9 mouse cellular contexts compared by ENCODE assay signal in genomic region chr8:123832757-123833156, GRCm38 (mm10). TPM values are rescaled to one million over a fixed set of nuclear protein-coding genes. Genes with fewer than 3 reads are reported as not detected.
DNase-seq lines count a peak whose midpoint lies in the region; ATAC-seq and TF ChIP-seq lines count a peak whose summit lies in the region.
"Had no signal": no experiment of that assay in that cellular context is flagged by ENCODE, and none has a peak within 500 bp of the region (broad histone marks: within the 10 kb centered on the region; RNA-seq: fewer than 3 reads in every experiment).

No protein-coding gene starts in this region.

- DNase-seq in kidney, adult 2 months = peak; percentile 74
- peak; percentile 45 for DNase-seq in CH12.LX (ENCODE audit: extremely low read depth)
- DNase-seq in adrenal gland, adult 18-20 months (ENCODE audit: low spot score in 2 of 2) = peak; percentile 70 to 81
- peak; percentile 71 for DNase-seq in lung, postnatal 14 days
- peak; percentile 44 to 50 for DNase-seq in thymus, postnatal 36 days
- no peak for DNase-seq in right cerebral cortex, adult 18-20 months

- H3K9me3 ChIP-seq in kidney, embryonic 16.5 days (ENCODE audit: low read length) = no peaks in the 10 kb centered on the region
- no peaks in the 10 kb centered on the region for H3K9me3 ChIP-seq in CH12.LX (replicated peaks; ENCODE audit: low read length)
- H3K9me3 ChIP-seq: megakaryocyte, embryonic 14.5 days had no signal

- peak; percentile 94 for TF ChIP-seq CTCF in kidney, adult 2 months (conservative IDR thresholded peaks at IDR 0.05; ENCODE audit: insufficient read depth, insufficient read length, low read depth, low read length)
- TF ChIP-seq CTCF in CH12.LX (conservative IDR thresholded peaks at IDR 0.05 in 1 of 2, IDR thresholded peaks at IDR 0.05 in 1 of 2; ENCODE audit: low read depth in 2 of 2, low read length in 2 of 2) = peak; percentile 70 to 74

- in situ Hi-C loops in CH12.LX (cut with MboI; ENCODE audit: low pct_ligation_motif_present, low pct_unique_long_range_greater_than_20kb, low sequenced_read_pairs) = no loop called here

- H3K27ac ChIP-seq in kidney, adult 2 months (ENCODE audit: insufficient read depth, low read depth, low read length) = no peak overlapping the region
- H3K27ac ChIP-seq in kidney, embryonic 16.5 days (ENCODE audit: low read length) = no peak overlapping the region
- H3K27ac ChIP-seq in CH12.LX (ENCODE audit: insufficient read depth, low read depth) = no peak overlapping the region

- H3K36me3 ChIP-seq in kidney, adult 2 months (ENCODE audit: control insufficient read depth, insufficient read depth, low read length) = no peaks in the 10 kb centered on the region
- H3K36me3 ChIP-seq in kidney, embryonic 16.5 days (ENCODE audit: insufficient read depth, low read length) = peaks cover 58% of the 10 kb centered on the region
- H3K36me3 ChIP-seq in CH12.LX (replicated peaks in 1 of 2; ENCODE audit: control insufficient read depth in 1 of 2, insufficient read depth in 1 of 2, low read length in 1 of 2) = peaks cover 0 to 32% of the 10 kb centered on the region in 2 experiments

- WGBS in kidney, adult 2 months = 99% methylated on average over 4 of the region's 4 CpGs
- 96% methylated on average over 4 of the region's 4 CpGs for WGBS in kidney, embryonic 16.5 days

- no peaks in the 10 kb centered on the region for H3K79me2 ChIP-seq in CH12.LX (replicated peaks; ENCODE audit: control insufficient read depth, extremely low read depth, insufficient read depth, poor library complexity, severe bottlenecking)

- ATAC-seq in kidney, embryonic 16.5 days (ENCODE audit: low FRiP score, low TSS enrichment) = no peak
- peak; percentile 48; the same call in 1 of the 2 replicates for ATAC-seq in granulocyte monocyte progenitor cell, adult 5-6 weeks (replicated peaks; ENCODE audit: poor library complexity, severe bottlenecking)

- H3K4me3 ChIP-seq in kidney, adult 2 months (ENCODE audit: insufficient read depth, low read depth, low read length) = no peak overlapping the region
- H3K4me3 ChIP-seq in kidney, embryonic 16.5 days (ENCODE audit: low read length) = no peak overlapping the region
- no peak overlapping the region for H3K4me3 ChIP-seq in CH12.LX (replicated peaks in 1 of 3; ENCODE audit: low read depth in 2 of 3, low read length in 2 of 3, poor library complexity in 1 of 3)
- H3K4me3 ChIP-seq: megakaryocyte, embryonic 14.5 days had no signal

- H3K4me1 ChIP-seq in kidney, adult 2 months (ENCODE audit: control insufficient read depth, insufficient read depth, low read length) = no peaks in the 10 kb centered on the region
- H3K4me1 ChIP-seq in kidney, embryonic 16.5 days (ENCODE audit: insufficient read depth, low read length) = no peaks in the 10 kb centered on the region
- peaks cover 0 to 4% of the 10 kb centered on the region in 2 experiments; a peak in 1 of 4 replicates for H3K4me1 ChIP-seq in CH12.LX (ENCODE audit: control insufficient read depth in 1 of 2, insufficient read depth in 2 of 2)
- H3K4me1 ChIP-seq: megakaryocyte, embryonic 14.5 days had no signal

- no peak for TF ChIP-seq EP300 in CH12.LX (IDR thresholded peaks at IDR 0.05; ENCODE audit: low read length)

- TF ChIP-seq RAD21 in CH12.LX (IDR thresholded peaks at IDR 0.05; ENCODE audit: low read depth, low read length) = peak; percentile 41

- dilution Hi-C loops in CH12.LX (cut with MboI; ENCODE audit: extremely low pct_ligation_motif_present, extremely low pct_unique_long_range_greater_than_20kb, low sequenced_read_pairs) = no loop called here

- no peaks in the 10 kb centered on the region for H3K27me3 ChIP-seq in kidney, adult 2 months (replicated peaks; ENCODE audit: control insufficient read depth, insufficient read depth, low read length)
- H3K27me3 ChIP-seq in kidney, embryonic 16.5 days (ENCODE audit: insufficient read depth, low read length) = no peaks in the 10 kb centered on the region
- no peaks in the 10 kb centered on the region for H3K27me3 ChIP-seq in CH12.LX (replicated peaks)
- H3K27me3 ChIP-seq: megakaryocyte, embryonic 14.5 days had no signal

- no peak overlapping the region for H3K4me2 ChIP-seq in kidney, embryonic 16.5 days (replicated peaks; ENCODE audit: low read depth, low read length)
- H3K4me2 ChIP-seq in CH12.LX (ENCODE audit: insufficient read depth, low read depth, poor library complexity, severe bottlenecking) = no peak overlapping the region

- no peak for TF ChIP-seq POLR2A in kidney, adult 2 months (IDR thresholded peaks at IDR 0.05; ENCODE audit: low read depth, low read length)
- TF ChIP-seq POLR2A in CH12.LX (IDR thresholded peaks at IDR 0.05; ENCODE audit: low read depth, low read length) = no peak

- H3K9ac ChIP-seq in kidney, embryonic 16.5 days (replicated peaks; ENCODE audit: low read length) = no peak overlapping the region
- no peak overlapping the region for H3K9ac ChIP-seq in CH12.LX (ENCODE audit: insufficient read depth, low read depth)

TF ChIP-seq in CH12.LX, 34 proteins besides CTCF, POLR2A, EP300 and RAD21:
- peak; percentile 62 for TF ChIP-seq SMC3 (IDR thresholded peaks at IDR 0.05; ENCODE audit: low read depth, low read length)
- no peak for TF ChIP-seq MAX (IDR thresholded peaks at IDR 0.05; ENCODE audit: low read length)

RNA-seq across cellular contexts. Expression of gene Rab4a, which starts 27.0 kb away (rescaled TPM):
- 38.8 and 42.7 TPM in 2 replicates for polyA plus RNA-seq in kidney, adult 2 months (2012; rRNA removed)
- 50.8 and 51.5 TPM in 2 replicates for polyA plus RNA-seq in kidney, embryonic 16.5 days (2015; fragmentation: Nextera tagmentation; extraction: Ambion mirVana)
- total RNA-seq in CH12.LX (2012; rRNA removed) (not detected in 2 replicates), CH12.LX (2014; rRNA removed) (not detected in 2 replicates)
- 0.18 TPM in 1 of 2 replicates, not detected in the other for polyA plus RNA-seq in CH12.LX (2012; ENCODE audit: insufficient read length, low read depth)
- total RNA-seq in adrenal gland, adult 18-20 months (2021) = 10 to 100 TPM; 25.5 to 25.9 TPM
- 6.2 TPM in 1 of 2 replicates, not detected in the other for total RNA-seq in granulocyte monocyte progenitor cell, adult 5-6 weeks (2014; fragmentation: Nextera tagmentation)
- total RNA-seq in granulocyte monocyte progenitor cell, adult 5-6 weeks (2017) = 0.21 and 0.43 TPM in 2 replicates

RNA-seq across cellular contexts. Expression of gene Ccsap, which starts 27.3 kb away (rescaled TPM):
- polyA plus RNA-seq in kidney, adult 2 months (2012; rRNA removed) = 0.22 and 0.30 TPM in 2 replicates
- 2.9 and 3.3 TPM in 2 replicates for polyA plus RNA-seq in kidney, embryonic 16.5 days (2015; fragmentation: Nextera tagmentation; extraction: Ambion mirVana)
- total RNA-seq in CH12.LX (2012; rRNA removed) (4.4 and 5.0 TPM in 2 replicates), CH12.LX (2014; rRNA removed) (4.2 and 5.4 TPM in 2 replicates)
- 5.2 and 6.2 TPM in 2 replicates for polyA plus RNA-seq in CH12.LX (2012; ENCODE audit: insufficient read length, low read depth)
- total RNA-seq in adrenal gland, adult 18-20 months (2021) = 1 to 10 TPM; 1.1 to 1.5 TPM
- 4.4 and 4.8 TPM in 2 replicates for total RNA-seq in granulocyte monocyte progenitor cell, adult 5-6 weeks (2014; fragmentation: Nextera tagmentation)
- 5.1 and 5.3 TPM in 2 replicates for total RNA-seq in granulocyte monocyte progenitor cell, adult 5-6 weeks (2017)
